Mouse (Mus musculus) left cerebral cortex, postnatal 36 days (tissue): ENCODE results near the gene Fzr1. TPM values are rescaled to one million over a fixed set of nuclear protein-coding genes. Genes with fewer than 3 reads are reported as not detected.

Source experiments
- DNase-seq, 2 experiments: peaks; one replicate each; pipeline ENCODE4 v3.0.0; 2021 to 2022; ENCODE audit warnings: low spot score in 2 of 2, mixed read lengths in 1 of 2
- intact Hi-C: fragments of 180-260 bp; cut with DNase I; formaldehyde crosslinking; loops from one replicate; pipeline ENCODE4 v1.15.1; 2025
- total RNA-seq, 2 experiments: library from RNA; stranded (reverse); gene quantifications; 2 replicates each; pipeline ENCODE4 v1.2.3; 2021

Gene Fzr1
- total RNA-seq, 2 experiments from 2014 or later: 67.8 to 72.2 TPM

DNA sequence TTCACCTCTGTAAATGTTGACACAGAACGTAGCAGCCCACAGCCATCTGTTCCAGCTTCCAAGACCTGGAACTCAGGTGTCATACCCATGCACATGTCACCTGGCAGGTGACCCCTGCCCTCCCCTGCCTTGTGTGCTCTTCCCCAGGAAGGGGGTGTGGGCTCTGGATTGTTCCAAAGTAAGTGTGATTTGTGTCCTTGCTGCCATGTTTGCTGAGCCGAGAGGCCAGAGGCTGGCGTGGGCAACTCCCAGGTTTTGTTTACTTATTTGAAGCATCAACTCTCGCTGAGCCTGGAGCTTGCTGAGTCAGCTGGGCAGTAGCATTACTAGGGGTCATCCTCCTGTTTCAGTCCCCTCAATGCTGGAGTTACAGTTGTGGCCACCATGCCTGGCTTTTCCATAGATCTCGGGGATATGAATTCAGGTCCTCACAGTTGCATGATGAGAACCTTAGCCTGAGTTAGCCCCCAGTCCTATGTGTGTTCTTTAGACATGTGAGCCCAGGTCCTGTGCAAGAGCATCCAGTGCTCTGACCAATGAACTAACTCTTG, 10.3 kb upstream of the Fzr1 start, which contains the start of gene Gm48552:
Gm48552 (plus strand) TSS at position 501 of the 551 bp plus-strand sequence.
- intact Hi-C loops: no loop called here
- no peak for DNase-seq

DNA sequence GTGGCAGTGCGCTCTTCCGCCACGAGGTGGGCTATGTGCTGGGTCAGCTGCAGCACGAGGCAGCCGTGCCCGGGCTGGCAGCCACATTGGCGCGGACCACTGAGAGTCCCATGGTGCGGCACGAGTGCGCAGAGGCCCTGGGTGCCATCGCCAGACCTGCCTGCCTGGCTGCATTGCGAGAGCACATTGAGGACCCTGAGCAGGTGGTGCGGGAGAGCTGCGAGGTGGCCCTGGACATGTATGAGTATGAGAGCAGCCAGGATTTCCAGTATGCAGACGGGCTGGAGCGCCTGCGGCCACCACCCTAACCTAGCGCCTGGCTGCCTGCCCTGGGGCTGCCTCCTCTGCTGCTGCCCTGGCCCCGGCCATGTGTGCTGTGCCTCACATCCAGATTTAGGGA, 9.4 kb upstream of the Fzr1 start:
- no peak for DNase-seq
- intact Hi-C loops: no loop called here

DNA sequence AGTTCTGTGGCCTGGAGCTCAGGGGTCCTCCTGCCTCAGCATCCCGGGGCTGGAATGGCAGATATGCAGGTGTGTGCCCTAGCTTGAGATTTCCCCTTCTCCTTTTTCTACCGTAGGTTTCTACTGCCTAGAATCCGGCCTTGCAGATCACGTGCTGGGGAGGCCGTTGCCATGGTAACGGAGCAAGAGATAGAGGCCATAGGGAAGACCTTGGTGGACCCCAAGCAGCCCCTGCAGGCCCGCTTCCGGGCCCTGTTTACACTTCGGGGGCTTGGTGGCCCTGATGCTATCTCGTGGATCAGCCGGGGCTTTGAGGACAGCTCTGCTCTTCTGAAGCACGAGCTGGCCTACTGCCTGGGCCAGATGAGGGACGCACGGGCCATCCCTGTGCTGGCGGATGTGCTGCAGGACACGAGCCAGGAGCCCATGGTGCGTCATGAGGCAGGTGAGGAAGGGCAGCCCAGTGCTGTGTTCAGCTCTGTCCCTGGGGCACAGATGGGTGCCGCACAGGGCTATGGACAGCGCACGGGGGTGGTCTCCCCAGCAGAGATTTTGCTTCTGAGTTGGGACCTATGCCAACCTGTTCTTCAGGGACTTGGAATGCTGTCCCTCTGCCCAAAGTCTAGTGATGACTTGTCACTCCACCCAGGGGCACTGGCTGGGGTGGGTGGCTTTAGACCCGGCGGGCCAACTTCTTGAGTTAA, 7.4 kb upstream of the Fzr1 start:
- DNase-seq: no peak
- intact Hi-C loops: no loop called here

DNA sequence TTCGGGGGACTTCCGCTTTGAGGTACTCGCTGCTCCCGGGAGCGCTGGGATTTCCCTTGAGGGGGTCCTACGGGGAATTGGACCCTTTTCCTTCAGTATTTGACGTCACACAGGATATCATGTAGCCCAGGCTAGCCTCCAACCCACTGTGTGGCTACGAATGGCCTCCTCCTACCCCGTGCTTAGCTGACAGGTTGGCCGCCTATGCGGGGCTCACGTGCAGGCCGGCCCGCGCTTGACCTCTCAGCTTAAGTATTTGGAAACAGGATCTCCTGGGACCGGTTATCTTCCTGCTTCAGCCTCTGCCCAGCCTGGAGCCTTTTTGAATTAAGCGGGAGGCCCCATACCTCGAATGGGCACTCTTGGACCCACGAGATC, 6.3 kb upstream of the Fzr1 start:
- intact Hi-C loops: no loop called here

DNA sequence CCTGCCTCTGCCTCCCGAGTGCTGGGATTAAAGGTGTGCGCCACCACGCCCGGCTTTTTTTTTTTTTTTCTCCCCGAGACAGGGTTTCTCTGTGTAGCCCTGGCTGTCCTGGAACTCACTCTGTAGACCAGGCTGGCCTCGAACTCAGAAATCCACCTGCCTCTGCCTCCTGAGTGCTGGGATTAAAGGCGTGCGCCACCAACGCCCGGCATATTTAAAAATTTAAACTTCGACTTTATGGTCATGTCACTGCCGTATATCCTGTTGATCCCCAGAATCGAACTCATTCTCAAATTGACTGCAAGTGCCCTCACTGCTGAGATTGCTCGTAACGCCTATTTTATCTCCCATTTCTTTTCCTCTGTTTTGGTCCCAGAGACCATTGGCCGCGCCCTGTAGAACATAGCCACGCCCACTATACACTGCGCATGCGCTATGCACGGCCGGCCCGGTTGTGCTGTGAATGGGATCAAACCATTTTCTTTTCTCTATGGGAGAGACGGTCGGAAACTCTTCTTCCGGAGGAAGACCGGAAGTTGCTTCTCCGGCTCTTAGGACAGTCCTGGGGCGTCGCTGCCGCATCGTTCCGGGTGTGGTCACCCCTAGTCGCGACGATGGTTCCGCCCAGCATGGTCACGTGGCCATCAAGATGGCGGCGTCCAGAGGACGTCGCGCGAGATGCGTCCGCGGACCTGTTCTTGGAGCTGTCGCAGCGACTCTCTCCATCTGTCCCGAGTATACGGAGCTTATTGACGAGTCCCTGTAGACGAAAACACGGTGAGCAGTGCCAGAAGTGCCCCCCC, 5.7 kb upstream of the Fzr1 start, which contains the start of the genes Dohh and Gm48551:
Dohh (plus strand) TSS at position 627 of the 803 bp plus-strand sequence.
Gm48551 (plus strand) TSS at position 665 of the 803 bp plus-strand sequence.
- intact Hi-C loops: no loop called here
- DNase-seq: peak; percentile 96 to 98

More for the DNA sequence above, 6.3 kb upstream of the Fzr1 start:
- DNase-seq: no peak

DNA sequence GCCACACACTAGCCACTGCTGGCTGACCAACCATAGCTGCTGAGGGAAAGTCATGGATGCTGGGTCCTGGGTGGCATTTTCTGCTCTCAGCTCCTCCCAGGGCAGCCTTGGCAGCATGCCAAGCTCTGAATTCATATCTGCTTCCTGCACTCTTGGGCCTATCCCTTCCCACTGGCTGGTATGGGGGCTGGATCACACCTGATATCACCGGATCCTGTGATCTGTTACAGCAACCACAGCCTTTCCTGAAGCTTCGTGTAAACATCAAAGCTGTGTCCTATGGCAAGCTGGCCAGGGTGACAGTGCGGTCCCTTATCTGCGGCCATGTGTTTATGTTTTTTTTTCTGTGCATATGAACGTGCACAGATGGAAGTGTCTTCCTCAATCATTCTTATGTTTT, 3.7 kb upstream of the Fzr1 start:
- no peak for DNase-seq
- intact Hi-C loops: no loop called here

DNA sequence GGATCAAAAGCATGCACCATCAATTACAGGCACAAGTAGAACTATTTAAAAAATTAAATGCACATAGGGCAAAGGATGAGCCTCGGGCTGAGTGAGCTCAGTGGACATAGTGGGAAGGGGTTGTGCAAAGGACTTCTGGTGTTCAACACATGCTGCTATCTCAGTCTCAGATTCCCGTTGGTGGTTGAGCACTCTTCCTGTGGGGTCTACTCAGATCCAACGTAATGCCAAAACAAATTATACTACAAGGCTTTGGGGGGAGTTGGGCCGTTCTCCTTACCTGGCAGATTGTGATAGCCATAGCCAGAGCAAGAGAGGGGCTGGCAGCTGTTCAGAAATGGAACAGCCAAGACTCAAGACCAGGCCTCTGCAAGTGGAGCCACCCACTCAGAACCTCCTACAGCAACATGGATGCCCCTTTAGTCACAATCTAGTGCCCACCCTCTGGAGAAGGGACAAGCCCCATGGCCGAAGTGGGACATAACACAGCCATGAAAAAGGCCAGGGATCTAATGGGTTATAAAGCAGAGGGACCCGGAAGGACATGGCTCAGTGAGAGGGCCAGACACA, 1.6 kb upstream of the Fzr1 start:
- no peak for DNase-seq
- intact Hi-C loops: no loop called here

DNA sequence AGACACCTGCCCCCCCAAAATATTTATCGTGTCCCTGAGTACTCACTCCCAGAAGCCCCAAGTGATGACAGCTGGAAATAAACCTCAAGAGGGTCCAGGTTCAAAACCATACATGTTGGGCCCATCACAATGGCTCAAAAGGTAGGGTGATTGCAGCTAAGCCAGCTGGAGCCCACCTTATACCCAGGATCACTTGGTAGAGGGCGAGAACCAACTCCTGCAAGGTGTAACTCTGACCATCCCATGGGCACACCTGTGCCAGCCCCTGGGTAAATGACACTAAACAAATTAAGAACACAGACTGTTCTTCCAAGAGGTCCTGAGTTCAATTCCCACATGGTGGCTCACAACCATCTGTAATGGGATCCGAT, 852 bp upstream of the Fzr1 start:
- DNase-seq: no peak
- intact Hi-C loops: no loop called here

DNA sequence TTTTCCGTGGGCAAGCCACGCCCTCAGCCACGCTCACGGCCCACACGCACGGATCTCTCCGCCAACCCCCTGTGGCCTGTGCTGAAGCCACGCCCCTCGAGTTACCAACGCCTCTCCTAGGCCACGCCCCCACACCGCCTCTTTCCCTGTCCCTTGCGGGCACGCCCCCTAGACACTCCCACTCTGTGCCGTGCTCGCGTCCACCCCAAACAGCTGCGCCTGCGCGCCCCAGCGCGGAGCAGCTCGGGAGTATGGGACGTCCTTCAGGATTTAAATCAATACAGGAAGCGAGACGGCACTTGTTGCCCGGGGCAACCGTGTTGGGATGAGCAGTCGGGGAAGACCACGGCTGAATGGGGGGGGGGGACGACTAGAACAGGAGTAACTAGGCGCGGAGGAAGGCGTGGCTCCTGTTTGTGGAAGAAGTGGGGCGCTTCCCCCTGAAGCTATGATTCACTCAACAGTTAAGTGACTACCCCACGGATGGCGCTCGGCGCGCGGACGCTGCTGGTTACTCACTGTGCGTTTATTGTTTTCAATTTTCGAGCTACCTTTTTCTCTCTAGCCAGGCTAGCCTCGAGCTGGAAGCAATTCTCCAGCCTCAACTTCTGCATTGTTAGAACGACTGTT, 352 bp upstream of the Fzr1 start:
- intact Hi-C loops: no loop called here
- DNase-seq: peak; percentile 100

DNA sequence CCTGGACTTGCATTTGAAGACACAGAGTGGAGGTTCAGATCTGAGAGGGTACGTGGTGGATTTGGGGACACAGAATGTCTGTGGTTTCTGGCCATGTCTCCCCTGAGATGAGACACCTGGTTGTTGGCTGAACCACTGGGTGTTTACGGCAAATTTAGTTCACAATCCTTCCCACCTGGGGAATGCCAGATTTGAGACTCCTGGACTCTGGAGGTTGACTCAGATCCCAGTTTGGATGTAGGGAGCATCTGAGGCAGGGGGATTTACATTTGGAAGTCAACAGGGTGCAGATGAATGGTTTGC, 1.0 kb downstream of the Fzr1 start:
- intact Hi-C loops: no loop called here
- no peak for DNase-seq

DNA sequence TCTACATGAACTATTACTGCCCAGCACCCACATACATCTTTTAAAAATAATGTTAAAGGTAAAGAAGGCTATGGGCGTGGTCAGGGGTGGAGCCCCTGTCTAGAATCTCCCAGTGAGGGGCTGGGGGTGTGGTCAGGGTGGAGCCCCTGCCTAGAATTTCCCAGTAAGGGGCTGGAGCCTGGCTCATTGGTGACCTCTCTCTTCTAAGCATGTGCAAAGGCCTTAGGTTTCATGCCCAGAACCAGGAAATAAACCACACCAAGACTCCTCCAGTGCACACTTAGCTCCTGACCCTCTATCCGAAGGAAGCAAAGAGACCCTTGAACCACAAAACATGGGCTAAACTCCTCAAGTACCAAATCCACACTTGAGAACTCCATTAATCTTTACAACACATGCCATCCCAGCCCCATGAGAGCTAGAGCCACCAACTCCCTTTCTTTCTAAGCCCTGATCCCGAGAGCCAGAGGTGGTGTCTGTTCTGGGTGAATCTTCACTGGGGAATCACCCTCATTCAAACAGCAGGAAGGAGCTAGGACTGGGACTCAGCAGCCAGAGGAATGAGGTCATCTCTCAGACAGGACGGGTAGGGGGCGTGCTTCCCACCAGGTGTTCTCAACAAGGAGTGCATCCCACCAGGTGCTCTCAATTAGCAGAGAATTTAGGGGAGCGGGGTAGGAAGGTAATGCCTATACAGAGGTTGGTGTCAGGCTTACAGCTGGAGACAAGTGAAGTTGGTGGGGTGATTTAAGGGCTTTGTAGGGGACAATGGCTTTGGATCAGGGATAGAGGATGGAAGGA, 1.6 kb downstream of the Fzr1 start:
- intact Hi-C loops: no loop called here
- DNase-seq: no peak

DNA sequence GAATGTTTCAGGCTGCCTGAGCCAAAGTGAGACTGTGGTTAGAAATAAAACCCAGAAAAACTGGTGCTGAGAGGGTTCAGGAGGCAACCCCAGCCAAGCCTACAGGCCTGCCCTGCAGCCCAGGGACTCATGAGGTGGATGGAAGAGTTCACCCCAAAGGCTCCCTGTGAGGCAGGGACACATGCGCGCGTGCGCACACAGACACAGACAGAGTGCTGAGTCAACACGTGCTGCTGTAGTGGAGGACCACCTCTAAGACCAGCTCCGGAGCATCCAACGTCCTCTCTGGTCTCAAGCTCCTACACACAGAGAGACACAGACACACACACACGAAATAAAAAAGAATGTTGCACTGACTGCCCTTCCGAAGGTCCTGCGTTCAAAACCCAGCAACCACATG, 3.0 kb downstream of the Fzr1 start:
- intact Hi-C loops: no loop called here
- DNase-seq: no peak

DNA sequence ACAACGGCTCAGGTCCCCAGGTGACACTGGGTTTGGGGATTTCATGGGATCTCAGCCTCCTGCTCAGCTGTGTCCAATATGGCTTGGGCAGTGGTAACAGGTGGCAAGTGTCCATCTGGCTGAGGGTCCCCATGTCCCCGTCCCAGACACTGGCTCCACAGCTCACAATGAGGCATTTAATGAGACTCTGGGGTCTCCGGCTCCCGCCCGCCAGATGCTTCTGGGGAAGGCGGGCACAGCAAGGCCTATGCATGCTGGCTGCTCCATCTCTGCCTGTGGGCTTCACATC, 11.2 kb downstream of the Fzr1 start:
- intact Hi-C loops: no loop called here
- DNase-seq: no peak

DNA sequence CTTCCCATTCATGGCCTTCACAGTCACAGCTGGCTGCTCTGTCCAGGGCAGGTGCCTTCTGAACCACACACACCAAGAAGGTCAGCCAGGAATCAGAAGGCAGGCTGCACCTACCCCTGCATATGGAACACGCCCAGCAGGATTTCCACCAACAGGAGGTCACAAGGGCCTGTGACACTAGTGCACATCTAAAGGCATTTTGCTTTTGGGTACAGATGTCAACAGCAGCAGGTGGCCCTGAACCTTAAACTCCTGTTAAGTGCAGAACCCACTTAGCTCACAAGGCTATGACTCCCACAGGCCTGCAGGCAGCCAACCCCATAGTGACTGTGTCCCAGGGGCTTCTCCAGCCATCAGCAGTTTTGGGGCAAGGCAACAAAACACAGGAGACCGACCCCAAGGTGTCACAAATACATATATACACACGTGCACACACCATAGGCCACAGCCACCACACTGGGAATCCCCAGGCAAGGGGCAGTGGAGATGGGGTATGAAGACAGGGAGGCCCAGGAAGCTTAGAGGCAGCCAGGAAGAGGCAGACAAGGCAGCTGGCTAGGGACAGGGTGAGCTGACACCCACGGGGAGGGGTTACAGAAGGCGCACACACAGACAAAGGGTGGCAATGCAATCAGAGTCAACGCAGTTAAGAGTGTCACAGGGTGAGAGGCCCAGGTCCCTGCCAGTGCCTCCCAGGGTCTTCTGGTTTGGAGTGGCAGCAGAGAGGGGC, 11.7 kb downstream of the Fzr1 start:
- intact Hi-C loops: no loop called here
- no peak for DNase-seq

DNA sequence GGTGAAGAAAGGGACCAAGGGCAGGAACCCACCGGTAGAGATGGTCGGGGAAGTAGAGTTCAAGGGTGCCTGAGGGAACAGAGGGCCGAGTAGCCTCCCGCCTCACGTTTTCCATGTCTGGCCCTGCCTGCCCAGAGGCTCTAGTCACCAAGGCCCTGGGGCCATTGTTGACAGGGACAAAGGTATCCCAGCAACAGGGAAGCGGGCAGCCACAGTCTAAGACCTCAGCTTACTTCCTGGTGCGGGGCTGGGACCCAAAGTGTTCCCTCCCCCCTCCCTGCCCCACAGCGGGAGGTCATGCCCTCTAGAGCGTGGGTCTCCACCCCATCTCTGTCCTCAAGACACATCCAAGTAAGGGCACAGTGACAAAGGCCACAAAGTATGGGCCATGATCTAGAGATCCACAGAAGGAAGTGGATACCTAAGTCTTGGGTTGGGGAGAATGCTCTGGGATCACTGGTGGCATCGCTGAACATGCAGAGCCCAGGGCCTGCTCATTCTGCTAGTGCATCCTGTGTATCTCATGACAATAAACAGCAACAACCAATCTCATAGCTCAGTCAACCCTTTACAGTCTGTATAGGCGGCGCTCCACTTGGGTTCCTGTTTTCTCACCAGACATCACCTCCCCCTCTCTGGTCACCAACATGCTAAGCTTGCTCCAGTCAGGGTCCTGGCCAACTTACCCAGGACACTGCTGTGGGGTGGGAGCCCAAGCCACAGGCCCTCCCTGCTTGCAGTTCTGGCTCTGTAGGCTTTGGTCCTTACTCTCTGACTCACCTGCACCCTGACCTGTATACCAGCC, 12.4 kb downstream of the Fzr1 start, which contains the start of gene 4930404N11Rik:
4930404N11Rik (minus strand) TSS at position 145 of the 805 bp plus-strand sequence.
- intact Hi-C loops: no loop called here
- no peak for DNase-seq

DNA sequence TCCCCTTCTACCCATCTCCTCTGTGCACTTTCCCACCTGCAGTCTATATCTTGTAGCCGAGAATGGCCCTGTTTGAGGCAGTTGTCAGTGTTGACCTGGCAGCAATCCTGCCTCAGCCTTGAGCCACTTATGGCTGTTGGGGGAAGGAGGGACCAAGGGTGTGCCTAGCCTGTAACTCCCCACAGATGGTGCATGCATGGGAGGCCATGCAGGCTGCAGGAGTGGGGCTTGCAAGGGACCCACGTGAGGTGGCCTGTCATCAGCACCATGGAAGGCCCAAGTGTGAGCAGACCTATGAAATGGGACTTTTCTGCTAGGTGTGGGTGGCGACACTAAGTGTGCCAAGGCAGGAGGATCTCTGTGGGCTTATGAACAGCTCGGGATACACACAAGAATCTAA, 13.2 kb downstream of the Fzr1 start:
- intact Hi-C loops: no loop called here

DNA sequence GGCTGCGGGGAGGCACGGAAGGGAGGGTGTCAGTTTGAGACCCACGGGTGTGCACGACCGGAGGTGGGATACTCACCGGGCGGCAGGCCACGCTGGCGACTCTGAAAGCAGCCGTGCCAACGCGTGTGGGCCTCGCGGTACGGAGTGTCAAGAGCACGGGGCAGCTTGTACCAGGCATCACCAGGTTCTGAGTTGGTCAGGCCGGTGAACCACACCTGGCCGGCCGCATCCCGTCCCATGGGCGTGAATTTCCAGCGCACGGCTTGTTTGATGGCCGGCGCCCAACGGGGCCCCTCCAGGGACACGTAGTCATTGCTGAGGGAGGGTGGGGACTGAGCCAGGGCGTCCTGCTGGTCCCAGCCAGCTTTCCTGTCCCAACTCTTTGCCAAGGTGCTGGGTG, 13.7 kb downstream of the Fzr1 start:
- no peak for DNase-seq

More for the DNA sequence above, 13.2 kb downstream of the Fzr1 start:
- peak in 1 of 2 experiments; percentile 52 for DNase-seq

More for the DNA sequence above, 13.7 kb downstream of the Fzr1 start:
- intact Hi-C loops: no loop called here
